Mouse (Mus musculus): ENCODE results near the gene Lingo3. TPM values are rescaled to one million over a fixed set of nuclear protein-coding genes. Genes with fewer than 3 reads are reported as not detected.

The Lingo3 gene
- polyA plus RNA-seq, 1 experiment from 2014 or later = 0.66 TPM

- peak overlapping the region; percentile 66 for H3K27ac ChIP-seq (ENCODE audit: low read length)
- H3K9me3 ChIP-seq (ENCODE audit: low read length) = no peaks in the 10 kb centered on the region
- peak overlapping the region; percentile 70 for H3K9ac ChIP-seq (replicated peaks; ENCODE audit: low read length)
- peaks cover 6% of the 10 kb centered on the region for H3K27me3 ChIP-seq (ENCODE audit: insufficient read depth, low read length)
- peaks cover 36% of the 10 kb centered on the region for H3K36me3 ChIP-seq (ENCODE audit: insufficient read depth, low read length)
- peaks cover 48% of the 10 kb centered on the region for H3K4me1 ChIP-seq (ENCODE audit: insufficient read depth, low read length)
- WGBS = 42% methylated on average over 34 of the region's 34 CpGs
- peak overlapping the region; percentile 49 for H3K4me3 ChIP-seq (ENCODE audit: low read length)
- ATAC-seq (ENCODE audit: low FRiP score, low TSS enrichment) = peak; percentile 1; the same call in 1 of the 2 replicates
- H3K4me2 ChIP-seq (replicated peaks; ENCODE audit: low read depth, low read length) = peak overlapping the region; percentile 95
These were observed 37.3 kb downstream of the Lingo3 start for GRCm38 (mm10) chr10:80806341-80807056.

DNA sequence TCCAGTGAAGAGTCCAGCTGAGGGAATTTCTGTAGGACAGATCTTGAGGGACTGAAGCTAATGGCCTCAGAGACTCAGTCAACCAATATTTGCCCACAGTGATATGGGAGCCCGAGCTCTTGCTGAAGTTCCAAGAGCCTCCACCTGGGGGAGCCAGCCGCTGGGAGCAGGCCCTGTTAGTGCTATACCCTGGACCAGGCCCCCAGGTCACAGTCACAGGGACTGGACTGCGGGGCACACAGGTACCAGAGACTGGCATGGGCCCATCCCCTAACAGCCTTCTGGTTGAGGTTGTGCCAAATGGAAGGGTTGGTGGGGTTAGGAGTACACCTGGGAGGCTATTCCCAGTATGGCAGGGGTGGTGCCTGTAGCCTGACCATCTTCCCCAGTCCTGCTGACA lies 37.9 kb downstream of the Lingo3 start:
- H3K9me3 ChIP-seq (ENCODE audit: low read length) = no peaks in the 10 kb centered on the region
- H3K36me3 ChIP-seq (ENCODE audit: insufficient read depth, low read length) = peaks cover 42% of the 10 kb centered on the region
- no peak overlapping the region for H3K4me2 ChIP-seq (replicated peaks; ENCODE audit: low read depth, low read length)
- H3K27me3 ChIP-seq (ENCODE audit: insufficient read depth, low read length) = peaks cover 6% of the 10 kb centered on the region
- H3K9ac ChIP-seq (replicated peaks; ENCODE audit: low read length) = no peak overlapping the region
- ATAC-seq (ENCODE audit: low FRiP score, low TSS enrichment) = peak; percentile 44
- no peak overlapping the region for H3K27ac ChIP-seq (ENCODE audit: low read length)
- H3K4me3 ChIP-seq (ENCODE audit: low read length) = no peak overlapping the region
- WGBS = 19% methylated on average over 3 of the region's 3 CpGs
- peaks cover 48% of the 10 kb centered on the region for H3K4me1 ChIP-seq (ENCODE audit: insufficient read depth, low read length)

- WGBS = 78% methylated on average over 5 of the region's 5 CpGs
- no peak overlapping the region for H3K27ac ChIP-seq (ENCODE audit: low read length)
- no peak for ATAC-seq (ENCODE audit: low FRiP score, low TSS enrichment)
- no peak overlapping the region for H3K9ac ChIP-seq (replicated peaks; ENCODE audit: low read length)
- H3K9me3 ChIP-seq (ENCODE audit: low read length) = no peaks in the 10 kb centered on the region
- no peak overlapping the region for H3K4me2 ChIP-seq (replicated peaks; ENCODE audit: low read depth, low read length)
- H3K4me3 ChIP-seq (ENCODE audit: low read length) = no peak overlapping the region
- peaks cover 46% of the 10 kb centered on the region for H3K36me3 ChIP-seq (ENCODE audit: insufficient read depth, low read length)
- peaks cover 6% of the 10 kb centered on the region for H3K27me3 ChIP-seq (ENCODE audit: insufficient read depth, low read length)
- H3K4me1 ChIP-seq (ENCODE audit: insufficient read depth, low read length) = peaks cover 46% of the 10 kb centered on the region
These were observed 38.5 kb downstream of the Lingo3 start for GRCm38 (mm10) chr10:80805322-80805721.

GRCm38 (mm10) chr10:80804916-80805315 lies 38.9 kb downstream of the Lingo3 start, which contains the start of gene Amh:
TSS of gene Amh (plus strand) at chr10:80805243.
- Histone ChIP-seq H3K36me3 (ENCODE audit: insufficient read depth, low read length) (peaks cover 49% of the 10 kb centered on the region), H3K27ac (ENCODE audit: low read length) (no peak within 1 kb of the TSS), H3K9me3 (ENCODE audit: low read length) (no peaks in the 10 kb centered on the region), H3K27me3 (ENCODE audit: insufficient read depth, low read length) (peaks cover 4% of the 10 kb centered on the region; the same call in 1 of the 2 replicates), H3K4me2 (replicated peaks; ENCODE audit: low read depth, low read length) (no peak within 1 kb of the TSS), H3K4me1 (ENCODE audit: insufficient read depth, low read length) (peaks cover 46% of the 10 kb centered on the region), H3K9ac (replicated peaks; ENCODE audit: low read length) (no peak within 1 kb of the TSS), H3K4me3 (ENCODE audit: low read length) (no peak within 1 kb of the TSS)
- ATAC-seq (ENCODE audit: low FRiP score, low TSS enrichment) = no peak
- WGBS = 69% methylated on average over 6 of the region's 6 CpGs

DNA sequence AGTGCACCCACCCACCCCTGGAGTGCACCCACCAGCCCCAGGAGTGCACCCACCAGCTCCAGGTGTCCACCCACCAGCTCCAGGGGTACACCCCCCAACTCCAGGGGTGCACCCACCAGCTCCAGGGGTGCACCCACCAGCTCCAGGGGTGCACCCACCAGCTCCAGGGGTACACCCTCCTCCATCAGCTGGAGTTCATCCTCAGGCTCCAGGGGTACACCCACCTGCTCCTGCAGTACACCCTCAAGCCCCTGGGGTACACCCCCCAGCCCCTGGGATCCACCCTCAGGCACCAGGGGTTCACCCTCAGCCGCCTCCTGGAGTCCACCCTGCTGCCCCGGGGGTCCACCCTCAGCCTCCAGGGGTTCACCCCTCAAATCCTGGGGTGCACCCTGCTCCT lies 39.5 kb downstream of the Lingo3 start:
- Histone ChIP-seq H3K27me3 (ENCODE audit: insufficient read depth, low read length) (peaks cover 4% of the 10 kb centered on the region; the same call in 1 of the 2 replicates), H3K4me1 (ENCODE audit: insufficient read depth, low read length) (peaks cover 48% of the 10 kb centered on the region), H3K36me3 (ENCODE audit: insufficient read depth, low read length) (peaks cover 49% of the 10 kb centered on the region), H3K9me3 (ENCODE audit: low read length) (no peaks in the 10 kb centered on the region), H3K4me3 (ENCODE audit: low read length) (no peak overlapping the region), H3K4me2 (replicated peaks; ENCODE audit: low read depth, low read length) (no peak overlapping the region), H3K27ac (ENCODE audit: low read length) (no peak overlapping the region), H3K9ac (replicated peaks; ENCODE audit: low read length) (no peak overlapping the region)
- ATAC-seq (ENCODE audit: low FRiP score, low TSS enrichment) = no peak
- 100% methylated on average over 2 of the region's 2 CpGs for WGBS

- 82% methylated on average over 3 of the region's 3 CpGs for WGBS
- Histone ChIP-seq H3K4me2 (replicated peaks; ENCODE audit: low read depth, low read length) (no peak overlapping the region), H3K4me1 (ENCODE audit: insufficient read depth, low read length) (peaks cover 36% of the 10 kb centered on the region), H3K36me3 (ENCODE audit: insufficient read depth, low read length) (peaks cover 49% of the 10 kb centered on the region), H3K9me3 (ENCODE audit: low read length) (no peaks in the 10 kb centered on the region), H3K4me3 (ENCODE audit: low read length) (no peak overlapping the region), H3K9ac (replicated peaks; ENCODE audit: low read length) (no peak overlapping the region), H3K27ac (ENCODE audit: low read length) (no peak overlapping the region), H3K27me3 (ENCODE audit: insufficient read depth, low read length) (0 out of 2 replicates have a peak, but pooled peaks cover under 1% of the 10 kb centered on the region)
- no peak for ATAC-seq (ENCODE audit: low FRiP score, low TSS enrichment)
These were observed 40.8 kb downstream of the Lingo3 start for GRCm38 (mm10) chr10:80802996-80803395.

- H3K36me3 ChIP-seq (ENCODE audit: insufficient read depth, low read length) = peaks cover 49% of the 10 kb centered on the region
- WGBS = 87% methylated on average over 10 of the region's 10 CpGs
These were observed 41.5 kb downstream of the Lingo3 start for GRCm38 (mm10) chr10:80802204-80802912.

GRCm38 (mm10) chr10:80799070-80799566 lies 44.7 kb downstream of the Lingo3 start:
- Histone ChIP-seq H3K4me2 (replicated peaks; ENCODE audit: low read depth, low read length) (peak overlapping the region; percentile 88), H3K4me1 (ENCODE audit: insufficient read depth, low read length) (peaks cover 22% of the 10 kb centered on the region), H3K27me3 (ENCODE audit: insufficient read depth, low read length) (no peaks in the 10 kb centered on the region), H3K9me3 (ENCODE audit: low read length) (no peaks in the 10 kb centered on the region), H3K36me3 (ENCODE audit: insufficient read depth, low read length) (peaks cover 52% of the 10 kb centered on the region), H3K4me3 (ENCODE audit: low read length) (peak overlapping the region; percentile 96), H3K9ac (replicated peaks; ENCODE audit: low read length) (peak overlapping the region; percentile 99), H3K27ac (ENCODE audit: low read length) (peak overlapping the region; percentile 98)
- WGBS = 2% methylated on average over 18 of the region's 18 CpGs
- ATAC-seq (ENCODE audit: low FRiP score, low TSS enrichment) = no peak

More at GRCm38 (mm10) chr10:80802204-80802912, 41.5 kb downstream of the Lingo3 start:
- H3K27ac ChIP-seq (ENCODE audit: low read length) = no peak overlapping the region
- no peaks in the 10 kb centered on the region for H3K9me3 ChIP-seq (ENCODE audit: low read length)
- H3K4me3 ChIP-seq (ENCODE audit: low read length) = no peak overlapping the region
- no peak for ATAC-seq (ENCODE audit: low FRiP score, low TSS enrichment)
- H3K9ac ChIP-seq (replicated peaks; ENCODE audit: low read length) = no peak overlapping the region
- H3K4me1 ChIP-seq (ENCODE audit: insufficient read depth, low read length) = peaks cover 30% of the 10 kb centered on the region
- no peak overlapping the region for H3K4me2 ChIP-seq (replicated peaks; ENCODE audit: low read depth, low read length)
- no peaks in the 10 kb centered on the region for H3K27me3 ChIP-seq (ENCODE audit: insufficient read depth, low read length)

DNA sequence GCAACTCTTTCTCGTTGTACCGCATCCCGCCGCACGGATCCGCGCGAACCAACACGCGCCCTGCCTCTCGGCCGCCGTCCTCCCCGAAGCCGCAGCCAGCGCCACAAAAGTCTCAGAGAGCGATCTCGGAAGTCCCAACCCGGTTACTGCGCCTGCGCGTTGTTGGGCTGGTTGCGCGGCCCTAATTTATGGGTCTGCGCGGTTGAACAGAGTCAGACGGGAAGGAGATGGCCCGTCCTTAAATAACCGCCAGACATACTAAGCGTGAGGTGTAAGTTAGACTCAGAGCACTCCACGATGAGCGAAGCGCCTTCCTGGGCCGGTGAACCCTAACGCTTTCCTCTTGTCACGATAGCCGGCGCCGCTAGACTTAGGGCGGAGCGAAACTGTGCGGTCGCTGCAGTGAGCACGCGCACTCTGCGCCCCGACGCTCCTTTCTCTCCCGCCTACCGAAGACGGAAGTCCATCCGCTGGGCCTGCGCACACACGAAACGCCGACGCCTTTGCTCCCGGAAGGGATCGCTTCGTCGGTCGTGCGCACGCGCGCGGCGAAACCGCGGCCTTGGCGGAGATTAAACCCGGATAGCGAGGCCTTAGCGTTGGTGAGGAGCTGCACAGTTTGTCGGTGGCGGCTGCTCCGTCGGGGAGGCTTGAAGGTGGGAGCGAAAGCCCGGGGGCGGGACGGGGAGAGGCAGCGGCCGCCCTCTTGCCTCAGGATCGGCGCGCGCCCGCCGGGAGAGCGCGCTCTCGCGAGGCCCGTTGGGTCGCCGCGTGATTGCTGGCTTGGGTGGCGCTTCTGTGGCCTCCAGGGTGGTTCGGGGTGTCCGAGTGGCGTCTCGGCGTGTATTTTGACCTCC lies 45.5 kb downstream of the Lingo3 start, which contains the start of the genes Sf3a2 and Plekhj1:
Gene Sf3a2, plus strand, starts transcription at position 49 of the 857 bp plus-strand sequence.
Gene Plekhj1, minus strand, starts transcription at position 477 of the 857 bp plus-strand sequence.
- Histone ChIP-seq H3K9ac (replicated peaks; ENCODE audit: low read length) (peak within 1 kb of the TSS; percentile 99), H3K36me3 (ENCODE audit: insufficient read depth, low read length) (peaks cover 52% of the 10 kb centered on the region), H3K4me2 (replicated peaks; ENCODE audit: low read depth, low read length) (peak within 1 kb of the TSS; percentile 88), H3K4me1 (ENCODE audit: insufficient read depth, low read length) (peaks cover 22% of the 10 kb centered on the region), H3K27ac (ENCODE audit: low read length) (peak within 1 kb of the TSS; percentile 98), H3K9me3 (ENCODE audit: low read length) (no peaks in the 10 kb centered on the region), H3K27me3 (ENCODE audit: insufficient read depth, low read length) (no peaks in the 10 kb centered on the region), H3K4me3 (ENCODE audit: low read length) (peak within 1 kb of the TSS; percentile 96)
- WGBS = under 1% methylated on average over 104 of the region's 104 CpGs
- peak; percentile 95 for ATAC-seq (ENCODE audit: low FRiP score, low TSS enrichment)
